Mouse (Mus musculus) myocyte (in vitro differentiated cells): ENCODE data around the gene Kpna2.

Experiments used
- CEBPB ChIP-seq: IDR thresholded peaks from 2 replicates; pipeline ENCODE4 v1.6.1; 2011; ENCODE audit warnings: mild to moderate bottlenecking, moderate library complexity; ENCODE audit not compliant: poor library complexity, insufficient read depth, severe bottlenecking
- E2F4 ChIP-seq: IDR thresholded peaks from one replicate; pipeline ENCODE4 v1.6.1; 2011; ENCODE audit warnings: mild to moderate bottlenecking, control low read depth, moderate library complexity; ENCODE audit not compliant: insufficient read depth
- MAX ChIP-seq: IDR thresholded peaks from one replicate; pipeline ENCODE4 v1.6.1; 2011; ENCODE audit warnings: low read depth, mild to moderate bottlenecking, control low read depth
- MYOG ChIP-seq, 3 experiments: IDR thresholded peaks; one replicate each; pipeline ENCODE4 v1.6.1; 2011; ENCODE audit warnings: control low read depth in 2 of 3, low read depth in 2 of 3, mild to moderate bottlenecking in 2 of 3; ENCODE audit not compliant: insufficient read length in 2 of 3, control insufficient read depth in 1 of 3, insufficient read depth in 1 of 3
- POLR2A ChIP-seq: IDR thresholded peaks from one replicate; pipeline ENCODE4 v1.6.1; 2011; ENCODE audit warnings: low read depth, mild to moderate bottlenecking, control low read depth, moderate library complexity; ENCODE audit not compliant: insufficient read length

DNA sequence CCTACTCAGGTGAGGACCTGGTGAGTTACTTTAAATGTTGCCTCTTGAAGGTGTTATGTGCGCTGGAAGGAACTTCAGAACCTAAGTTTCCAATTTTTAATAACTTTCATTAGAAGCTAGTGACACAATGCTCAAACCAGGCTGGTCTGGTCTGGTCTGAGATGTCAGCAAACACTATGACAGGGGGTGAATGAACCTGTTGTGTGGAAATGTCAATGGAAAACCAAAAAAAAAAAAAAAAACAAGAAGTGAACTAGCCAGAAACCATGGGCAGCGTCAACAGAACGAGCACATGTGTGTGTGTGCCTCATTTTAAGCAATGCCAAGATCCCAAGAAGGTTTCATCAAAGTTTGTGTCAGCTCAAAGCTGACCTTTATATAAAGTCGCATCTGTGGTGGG lies 46.2 kb upstream of the Kpna2 start:
- TF ChIP-seq MAX, result no peak
- no peak for TF ChIP-seq POLR2A
- TF ChIP-seq CEBPB, result no peak
- TF ChIP-seq E2F4, result no peak
- TF ChIP-seq MYOG (IDR thresholded peaks at IDR 0.05; ENCODE audit: control insufficient read depth in 1 of 3, insufficient read depth in 1 of 3, insufficient read length in 2 of 3, low read depth in 2 of 3), result no peak
